Mouse (Mus musculus): ENCODE measurements around the gene Glmn.

Gene Glmn

GRCm38 (mm10) chr5:107597301-107598077, at the start of gene Glmn, which contains the start of gene Rpap2:
Gene Glmn (minus strand): TSS chr5:107597888.
Gene Rpap2 (plus strand): TSS chr5:107597373.
- DNase-seq = peak; percentile 89

DNA sequence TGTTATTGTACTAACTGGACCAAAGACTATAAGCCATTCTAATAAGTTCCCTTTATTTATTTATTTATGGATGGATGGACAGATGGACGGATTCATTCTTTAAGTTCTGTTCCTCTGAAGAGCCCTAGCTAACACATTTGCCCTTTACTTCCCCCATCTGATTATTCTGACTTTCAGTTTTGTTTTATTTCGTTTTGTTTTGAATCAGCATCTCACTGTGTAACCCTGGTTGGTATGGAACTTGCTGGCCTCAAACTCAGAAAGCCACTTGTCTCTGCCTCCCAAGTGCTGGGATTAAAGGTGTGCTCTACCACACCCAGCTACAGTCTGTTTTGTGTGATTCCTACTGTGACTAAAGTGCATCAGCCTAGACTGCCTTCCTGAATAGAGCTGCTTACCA, 48.2 kb upstream of the Glmn start:
- DNase-seq = no peak

- DNase-seq = no peak
These were observed 46.9 kb upstream of the Glmn start for GRCm38 (mm10) chr5:107644595-107644994.

GRCm38 (mm10) chr5:107638366-107638765, 40.7 kb upstream of the Glmn start:
- DNase-seq = no peak

- DNase-seq = no peak
These were observed 39.4 kb upstream of the Glmn start for GRCm38 (mm10) chr5:107637106-107637505.

DNA sequence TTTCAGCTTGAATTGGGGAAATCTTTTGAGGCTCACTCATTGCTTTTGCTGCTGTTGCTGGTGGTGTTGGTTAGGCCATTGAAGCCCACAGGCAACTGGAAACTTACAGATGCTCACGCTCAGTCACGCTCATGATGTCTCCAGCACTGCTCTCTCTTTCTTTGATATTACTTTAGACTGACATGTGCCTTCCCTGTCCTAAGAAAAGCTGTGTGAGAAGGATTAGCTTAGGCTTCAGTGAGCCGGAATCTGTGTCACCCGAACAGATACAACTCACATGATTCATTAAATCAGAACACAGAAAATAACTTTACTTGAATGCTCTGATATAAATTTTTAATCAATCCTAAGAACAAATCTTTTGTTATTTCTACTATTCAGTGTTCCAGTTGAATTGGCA, 36.0 kb upstream of the Glmn start:
- no peak for DNase-seq

GRCm38 (mm10) chr5:107621327-107621726, 23.6 kb upstream of the Glmn start:
- DNase-seq = no peak

DNA sequence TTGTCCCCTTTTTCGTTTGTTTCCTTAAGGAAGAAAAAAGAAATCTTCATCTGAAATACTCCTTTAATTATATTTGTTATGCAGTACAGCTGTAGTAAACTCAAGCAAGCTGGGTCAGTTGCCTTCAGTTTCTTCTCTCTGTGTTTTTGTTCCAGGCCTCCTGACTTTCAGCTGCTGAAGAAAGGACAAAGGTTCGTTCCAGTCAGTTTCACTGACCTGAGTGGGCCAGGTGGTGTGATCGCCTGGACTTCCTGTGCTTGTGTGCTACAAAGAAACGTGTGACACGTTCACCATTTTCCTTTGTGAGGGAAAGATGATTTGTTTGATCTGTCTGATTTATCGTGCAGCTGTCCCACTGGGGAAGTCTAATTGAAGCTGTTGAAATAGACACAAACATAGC, 20.3 kb upstream of the Glmn start:
- peak; percentile 15 for DNase-seq

DNA sequence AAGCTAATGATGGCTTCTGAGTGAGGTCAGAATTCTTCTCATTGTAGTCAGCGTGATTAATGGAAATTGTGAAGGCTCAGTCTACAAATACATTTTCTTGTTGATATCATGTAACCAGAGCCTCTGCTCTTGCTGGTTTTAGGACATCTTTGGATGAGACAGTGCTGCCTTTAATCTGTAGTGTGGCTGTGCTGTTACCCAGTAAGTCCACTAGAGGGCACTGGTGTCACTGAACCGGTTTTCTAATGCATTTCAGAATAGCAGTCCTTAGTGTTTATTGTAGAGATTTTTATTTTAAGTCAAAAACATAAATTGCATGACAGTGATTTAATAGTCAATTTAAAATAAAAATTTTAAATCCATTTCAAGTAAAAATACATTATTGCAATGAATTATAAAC, 13.5 kb upstream of the Glmn start:
- peak; percentile 15 for DNase-seq

GRCm38 (mm10) chr5:107598380-107598779, 692 bp upstream of the Glmn start:
- DNase-seq = no peak

DNA sequence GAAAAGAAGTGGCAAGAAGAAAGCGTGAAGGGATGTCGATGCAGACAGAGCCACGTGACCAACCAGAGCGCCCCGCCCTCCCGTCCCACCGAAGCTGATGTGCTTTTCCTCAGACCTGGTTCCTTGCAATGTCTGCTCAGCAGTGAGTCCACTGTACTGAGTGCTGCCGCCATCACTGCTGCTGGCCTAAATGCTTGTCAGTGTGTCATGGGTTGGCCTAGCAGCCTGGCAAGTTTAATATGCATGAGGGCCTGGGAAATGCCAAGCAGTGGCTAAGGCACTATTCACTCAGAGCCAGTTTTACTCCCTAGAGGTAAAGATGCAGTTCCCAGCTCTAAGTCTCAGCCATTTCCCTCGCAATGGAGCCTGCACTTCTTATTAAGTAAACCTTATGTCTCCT, 28.5 kb downstream of the Glmn start:
- DNase-seq = no peak

DNA sequence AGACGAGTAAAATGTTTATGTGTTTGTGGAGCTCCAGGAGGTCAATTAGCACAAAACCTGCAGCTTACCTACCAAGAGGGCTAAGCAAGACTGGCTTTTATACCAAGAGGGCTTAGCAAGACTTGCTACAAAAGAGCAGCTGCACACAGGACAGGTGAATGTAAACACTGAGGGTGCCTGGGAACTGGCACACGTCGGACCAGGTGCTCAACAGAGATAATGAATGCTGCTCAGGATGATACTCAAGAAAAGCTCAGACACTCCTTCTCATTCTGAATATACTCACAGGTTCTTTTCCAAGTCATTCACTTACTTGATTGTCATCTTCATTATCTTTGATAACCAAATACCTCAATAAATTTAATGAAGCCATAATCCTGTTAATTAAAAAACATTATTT, 40.7 kb downstream of the Glmn start:
- no peak for DNase-seq

- no peak for DNase-seq
These were observed 43.4 kb downstream of the Glmn start for GRCm38 (mm10) chr5:107554336-107554735.

GRCm38 (mm10) chr5:107548444-107548843, 49.2 kb downstream of the Glmn start:
- no peak for DNase-seq

GRCm38 (mm10) chr5:107547955-107548354, 49.7 kb downstream of the Glmn start:
- no peak for DNase-seq

- DNase-seq = no peak
These were observed 51.8 kb downstream of the Glmn start for GRCm38 (mm10) chr5:107545927-107546326.

GRCm38 (mm10) chr5:107541696-107542095, 56.0 kb downstream of the Glmn start:
- DNase-seq = no peak

DNA sequence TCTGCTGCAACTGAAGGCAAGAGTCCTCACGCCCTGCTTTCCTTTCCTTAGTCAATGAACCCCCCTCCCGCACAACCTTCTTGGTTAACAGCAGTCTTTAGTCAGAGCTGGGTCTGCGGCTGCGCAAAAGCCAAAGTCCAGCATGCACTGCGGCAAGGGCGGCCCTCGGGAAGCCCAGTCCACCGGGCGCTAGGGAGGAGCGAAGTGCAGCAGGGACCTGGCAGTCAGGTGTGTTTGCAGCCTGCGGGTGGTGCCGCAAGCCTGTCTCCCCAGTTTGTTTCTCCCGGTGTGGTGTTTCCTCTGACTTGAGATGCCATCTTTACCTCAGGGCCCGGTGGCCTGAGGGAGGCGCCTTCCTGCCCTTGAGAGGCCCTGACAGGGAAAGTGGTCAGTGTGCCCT, 63.1 kb downstream of the Glmn start, which contains the start of gene 1700028K03Rik:
Gene 1700028K03Rik (plus strand): TSS at position 129 of the 400 bp plus-strand sequence.
- DNase-seq = no peak

DNA sequence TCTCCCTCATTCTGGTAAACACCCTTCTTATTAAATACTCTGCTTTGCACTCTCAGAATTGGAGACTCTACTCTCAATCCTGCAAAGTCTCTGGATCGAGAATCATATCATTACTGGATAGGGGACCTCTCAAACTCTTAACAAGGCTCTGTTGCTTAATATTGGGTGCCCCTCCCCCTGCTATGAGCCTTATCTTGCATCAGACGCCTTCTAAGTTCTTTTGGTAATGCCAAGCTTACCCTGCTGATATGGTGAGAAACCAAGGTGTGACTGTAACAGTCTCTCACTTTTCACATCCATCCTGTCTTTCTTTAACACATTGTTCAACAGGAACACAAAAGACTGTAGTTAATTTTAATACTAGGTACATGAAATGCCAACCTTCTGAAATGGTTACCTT, 64.1 kb downstream of the Glmn start:
- no peak for DNase-seq

DNA sequence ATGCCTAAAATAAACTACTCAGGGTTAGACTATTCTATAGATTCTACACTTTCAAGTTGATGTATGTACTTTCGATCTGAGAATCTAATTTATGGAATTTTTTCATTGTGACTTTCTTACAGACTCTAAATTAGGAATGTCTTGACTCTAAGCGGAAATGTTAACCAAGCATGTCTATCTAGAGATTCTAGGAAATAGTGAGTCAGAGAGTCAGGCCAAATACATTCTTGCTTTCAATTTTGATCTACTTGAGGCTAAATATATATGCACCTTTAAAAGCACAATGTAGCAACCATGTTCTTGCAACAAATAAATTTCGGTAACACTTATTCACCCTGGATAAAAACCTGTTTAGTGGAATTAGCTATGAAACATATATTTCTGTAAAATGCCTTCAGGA, 68.8 kb downstream of the Glmn start:
- DNase-seq = no peak

DNA sequence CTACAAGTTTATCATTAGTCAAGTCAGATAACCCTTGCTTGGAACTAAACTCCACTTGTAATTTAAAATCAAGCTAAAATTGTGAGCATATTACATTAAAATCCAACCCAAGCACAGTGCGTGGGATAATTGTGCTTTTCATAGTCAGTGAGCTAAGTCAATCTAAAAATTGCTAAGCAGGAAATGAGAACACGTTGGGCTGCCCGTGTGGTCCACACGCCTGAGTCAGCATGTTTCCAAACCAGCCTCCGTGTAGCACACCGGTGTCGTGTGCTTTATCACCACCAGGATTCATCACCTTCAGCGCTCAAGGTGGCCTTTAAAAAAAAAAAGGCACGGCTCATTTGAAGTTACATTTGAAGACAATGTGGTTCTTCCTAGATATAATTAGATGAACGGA, 73.4 kb downstream of the Glmn start:
- no peak for DNase-seq

DNA sequence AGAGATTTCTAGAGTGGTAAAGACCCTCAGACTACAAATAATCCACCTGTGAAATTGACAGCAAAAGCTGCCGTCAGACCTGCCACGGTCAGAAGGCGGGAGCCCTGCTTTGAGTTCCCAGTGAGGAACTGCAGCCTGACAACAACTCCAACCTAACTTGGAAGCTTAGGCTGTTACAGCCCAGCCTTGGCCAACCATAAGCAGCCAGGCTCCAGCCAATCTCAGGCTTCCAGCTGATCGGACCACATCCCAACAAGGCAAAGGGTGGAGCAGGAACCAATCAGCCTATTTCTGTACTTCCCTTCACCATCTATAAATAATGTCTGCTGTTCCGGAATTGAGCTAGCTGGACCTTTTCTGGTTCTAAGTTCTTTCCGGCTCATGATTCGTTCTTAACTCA, 75.8 kb downstream of the Glmn start:
- DNase-seq = peak; percentile 17

DNA sequence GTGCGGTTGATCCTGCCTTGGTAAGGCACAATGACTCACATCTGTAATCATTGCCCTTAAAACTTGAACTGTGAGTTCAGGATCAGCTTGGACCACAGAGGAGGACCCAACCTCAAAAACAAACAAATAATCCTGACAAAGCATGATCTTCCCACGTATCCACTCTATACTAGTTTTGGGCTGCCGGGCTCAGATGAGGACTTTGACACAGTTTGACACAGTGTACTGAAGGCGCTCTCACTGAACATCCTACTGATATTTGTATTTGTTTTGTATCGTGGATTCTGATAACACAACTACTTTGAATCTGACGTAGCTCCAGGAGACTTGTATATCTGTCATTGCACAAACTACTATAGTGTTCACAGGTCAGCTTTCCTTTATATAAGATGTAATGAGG, 76.3 kb downstream of the Glmn start:
- DNase-seq = no peak

DNA sequence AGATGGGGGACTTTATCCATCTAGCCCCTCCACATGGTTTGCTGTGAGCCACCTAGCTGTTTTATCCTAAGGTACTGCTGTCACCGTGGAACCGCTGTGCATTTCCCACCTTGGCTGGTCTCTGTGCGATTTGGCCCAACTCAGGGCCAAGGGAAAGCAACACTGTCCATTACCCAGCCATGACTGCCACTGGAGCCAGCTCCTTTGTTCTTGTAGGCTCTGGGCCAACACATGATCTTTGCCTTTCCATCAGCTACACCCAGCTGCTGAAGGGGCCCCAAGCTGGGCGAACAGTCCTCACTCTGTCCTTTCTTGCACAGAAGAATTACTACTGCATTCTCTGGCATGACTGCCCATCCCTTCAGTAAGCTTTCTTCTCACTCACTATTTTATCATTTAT, 79.1 kb downstream of the Glmn start:
- no peak for DNase-seq

DNA sequence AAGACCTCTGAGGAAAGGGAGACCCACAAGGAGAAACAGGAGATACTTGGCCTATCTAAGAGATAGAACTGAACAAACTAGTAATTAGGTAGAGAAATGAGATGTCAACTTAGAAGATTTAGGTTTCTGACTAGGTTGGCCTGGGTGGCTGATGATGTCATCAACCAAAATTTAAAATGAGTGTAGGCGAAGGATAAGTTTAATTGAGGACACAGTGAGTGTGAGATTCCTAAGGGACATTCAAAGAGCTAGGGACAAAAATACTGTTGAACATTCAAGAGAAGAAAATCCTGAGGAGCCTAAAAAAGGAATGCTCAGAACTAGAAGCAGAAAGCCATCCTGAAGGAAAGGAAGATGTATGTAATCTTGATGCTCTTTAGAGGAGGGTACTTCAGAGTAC, 81.6 kb downstream of the Glmn start:
- no peak for DNase-seq

Data from kidney, adult 11 months (tissue).